Mouse (Mus musculus) T-cell, adult 2 months (primary cell): ENCODE measurements at regions not wholly inside any gene's neighbourhood (a gene's known extent, or its start where the extent isn't known, plus 50 kb on each side); places are given as distances from the start of the nearest gene placed in this dataset.

Experiments used
- DNase-seq: peaks from one replicate; pipeline ENCODE4 v3.0.0; 2022; ENCODE audit warnings: low spot score

- no peak for DNase-seq
These were observed 157.0 kb downstream of the Cyp26b1 start for GRCm38 (mm10) chr6:84436716-84437115.

GRCm38 (mm10) chr6:84434532-84434931 is 159.2 kb downstream of the Cyp26b1 start:
- no peak for DNase-seq

GRCm38 (mm10) chr6:84431622-84431955 is 162.1 kb downstream of the Cyp26b1 start:
- DNase-seq, result no peak

DNA sequence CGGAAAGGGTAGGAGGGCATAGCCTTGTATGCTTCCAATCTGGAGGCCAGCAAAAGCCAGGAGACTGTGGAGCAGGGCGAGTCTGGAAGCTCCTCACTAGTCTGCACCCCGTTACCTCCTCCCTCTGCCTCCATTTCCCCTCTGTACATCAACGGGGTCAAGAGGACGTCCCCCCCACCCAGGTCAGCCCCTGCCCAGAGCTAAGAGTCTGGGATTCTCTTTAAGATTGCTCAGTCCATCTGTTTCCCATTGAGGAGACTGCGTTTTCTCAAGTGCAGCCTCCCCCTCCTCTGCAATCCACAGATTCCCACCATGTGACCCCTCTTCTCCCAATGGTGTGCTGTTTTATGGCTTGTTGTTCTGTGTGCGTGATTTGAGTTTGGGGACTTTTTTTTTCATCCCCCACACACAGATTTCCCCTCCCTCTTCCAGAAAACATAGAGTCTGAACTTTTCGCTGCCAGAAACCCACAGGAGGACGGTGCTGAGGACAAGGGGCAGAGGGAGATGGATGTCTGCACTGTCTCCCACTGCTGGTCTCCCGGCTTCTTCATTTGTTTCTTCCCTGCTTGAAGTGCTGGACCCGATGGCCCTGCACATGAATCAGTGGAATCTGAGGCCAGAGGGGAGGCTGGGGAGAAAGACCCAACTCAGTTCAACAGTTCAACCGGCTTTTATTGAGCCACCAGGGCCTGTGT is 162.6 kb downstream of the Cyp26b1 start:
- no peak for DNase-seq

- DNase-seq, result no peak
These were observed 163.6 kb downstream of the Cyp26b1 start for GRCm38 (mm10) chr6:84430146-84430545.

GRCm38 (mm10) chr6:84429247-84429646 is 164.5 kb downstream of the Cyp26b1 start:
- DNase-seq, result no peak

DNA sequence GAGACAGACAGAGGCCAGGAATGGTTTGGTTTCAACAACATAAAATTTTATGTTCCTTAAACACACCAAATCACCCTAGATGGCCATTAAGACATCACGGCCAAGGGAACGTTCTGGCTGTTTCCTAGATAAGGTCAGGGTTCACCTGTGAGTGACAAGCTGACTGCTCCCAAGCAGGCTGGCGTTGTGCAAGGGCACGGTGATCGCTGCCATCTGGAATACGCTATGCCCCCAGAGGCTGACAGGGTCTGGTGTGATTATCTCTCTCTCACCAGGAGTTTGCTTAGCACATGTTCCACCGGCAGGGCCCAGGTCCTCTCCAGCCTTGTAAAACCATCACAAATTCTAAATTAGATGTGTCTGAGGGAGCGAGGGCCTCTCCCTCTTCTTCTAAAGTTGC is 167.0 kb downstream of the Cyp26b1 start:
- no peak for DNase-seq

DNA sequence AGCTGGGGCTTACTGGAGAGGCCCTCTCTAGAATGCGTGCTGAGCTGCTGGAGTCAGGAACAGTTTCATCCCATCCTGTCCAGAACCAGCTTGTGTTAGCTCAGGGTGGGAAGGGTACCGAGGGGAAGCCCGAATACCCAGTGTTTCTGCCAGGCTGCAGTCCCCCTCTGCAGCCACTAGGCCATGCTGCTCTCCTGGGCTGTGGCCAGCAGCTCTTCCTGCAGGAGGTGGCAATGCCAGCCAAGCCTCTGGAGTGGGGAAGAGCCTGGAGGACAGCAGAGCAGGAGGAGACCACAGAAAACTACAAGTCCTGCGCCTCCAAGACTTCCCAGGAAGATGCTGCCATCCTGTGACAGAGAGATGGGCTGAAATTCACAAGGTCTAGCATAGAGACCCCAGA is 167.9 kb downstream of the Cyp26b1 start:
- no peak for DNase-seq

- no peak for DNase-seq
These were observed 170.8 kb downstream of the Cyp26b1 start for GRCm38 (mm10) chr6:84422946-84423345.

DNA sequence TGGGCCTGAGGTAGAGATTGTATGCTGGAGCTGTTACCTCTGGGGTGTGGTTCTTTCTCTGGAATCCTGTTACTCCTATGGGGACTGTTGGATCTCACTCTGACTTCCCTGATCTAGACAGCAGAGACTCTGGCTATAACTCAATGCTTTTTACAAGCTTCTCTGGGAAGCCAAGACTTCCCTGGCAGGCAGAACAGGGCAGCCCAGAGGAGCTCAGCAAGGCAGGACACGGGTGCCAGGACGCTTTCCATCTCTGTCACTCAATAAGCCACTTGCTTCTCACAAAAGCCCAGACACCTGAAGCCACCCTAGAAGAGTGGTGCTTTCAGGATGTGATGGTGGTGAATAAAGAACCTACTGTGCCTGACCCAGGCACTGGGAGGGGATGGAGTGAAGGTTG is 174.0 kb downstream of the Cyp26b1 start:
- DNase-seq, result no peak

DNA sequence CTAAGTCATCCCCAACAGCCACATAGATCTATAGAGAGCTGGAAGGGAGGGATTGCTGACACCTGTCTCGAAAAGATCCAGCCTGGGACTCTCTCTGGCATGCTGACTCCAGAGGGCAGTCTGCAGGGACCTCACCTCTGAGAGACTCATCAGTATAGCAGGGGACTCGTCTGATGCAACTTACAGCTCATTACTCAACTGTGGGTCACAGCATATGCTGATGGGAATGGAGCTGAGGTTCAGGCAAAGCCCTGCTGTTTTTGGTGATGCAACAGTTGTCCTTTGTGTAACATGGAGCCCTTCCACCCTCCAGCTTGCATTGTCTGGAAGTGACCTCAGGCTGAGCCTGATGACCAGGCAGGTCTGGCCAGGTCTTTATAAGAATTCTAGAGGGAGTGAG is 174.4 kb downstream of the Cyp26b1 start:
- no peak for DNase-seq

- no peak for DNase-seq
These were observed 176.6 kb downstream of the Cyp26b1 start for GRCm38 (mm10) chr6:84416992-84417636.

DNA sequence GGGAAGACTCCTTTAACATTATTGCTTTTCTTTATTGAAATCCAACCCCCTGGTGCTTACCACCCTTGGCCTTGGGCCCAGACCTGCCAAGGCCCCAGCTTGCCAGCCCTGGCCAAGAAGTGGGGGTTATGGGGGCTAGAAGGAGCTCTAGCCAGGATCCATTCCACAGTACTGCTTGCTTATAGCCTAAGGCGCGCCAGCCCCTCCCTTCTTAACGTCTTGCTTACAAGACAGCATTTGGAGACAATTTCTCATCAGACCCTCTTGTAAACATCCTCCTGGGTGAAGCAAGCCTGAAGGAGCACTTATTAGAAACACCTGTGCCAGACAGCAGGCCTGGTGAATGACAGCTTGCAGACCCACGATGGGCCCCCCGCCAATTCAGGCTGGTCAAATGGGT is 179.3 kb downstream of the Cyp26b1 start:
- no peak for DNase-seq

GRCm38 (mm10) chr6:84409863-84410513 is 183.7 kb downstream of the Cyp26b1 start:
- DNase-seq, result no peak

GRCm38 (mm10) chr6:84408513-84408912 is 185.2 kb downstream of the Cyp26b1 start:
- DNase-seq, result no peak

DNA sequence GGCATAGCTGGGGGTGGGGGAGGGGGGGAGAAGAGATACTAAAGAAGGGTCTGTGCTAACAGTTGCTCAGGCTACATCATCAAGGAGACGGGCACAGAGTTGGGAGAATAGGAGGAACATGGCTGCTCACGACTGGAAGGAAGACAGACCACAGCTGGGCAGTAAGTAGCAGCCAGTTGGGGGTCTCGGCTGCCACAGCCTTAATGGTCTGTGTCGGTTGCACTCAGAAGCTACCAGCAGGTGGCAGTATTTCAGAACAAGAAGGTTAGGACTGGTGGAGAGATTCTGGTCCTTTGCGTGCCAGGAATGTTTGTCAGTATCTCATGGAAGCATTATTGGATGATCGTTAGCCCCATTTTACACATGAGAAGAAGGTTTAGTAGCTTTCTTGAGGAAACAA is 185.9 kb downstream of the Cyp26b1 start:
- DNase-seq, result peak; percentile 5

- DNase-seq, result no peak
These were observed 189.0 kb downstream of the Cyp26b1 start for GRCm38 (mm10) chr6:84404695-84405094.

GRCm38 (mm10) chr6:84402431-84402830 is 191.3 kb downstream of the Cyp26b1 start:
- no peak for DNase-seq

GRCm38 (mm10) chr6:84394496-84395090 is 199.1 kb downstream of the Cyp26b1 start:
- no peak for DNase-seq

GRCm38 (mm10) chr6:84393519-84394231 is 200.0 kb downstream of the Cyp26b1 start:
- no peak for DNase-seq

DNA sequence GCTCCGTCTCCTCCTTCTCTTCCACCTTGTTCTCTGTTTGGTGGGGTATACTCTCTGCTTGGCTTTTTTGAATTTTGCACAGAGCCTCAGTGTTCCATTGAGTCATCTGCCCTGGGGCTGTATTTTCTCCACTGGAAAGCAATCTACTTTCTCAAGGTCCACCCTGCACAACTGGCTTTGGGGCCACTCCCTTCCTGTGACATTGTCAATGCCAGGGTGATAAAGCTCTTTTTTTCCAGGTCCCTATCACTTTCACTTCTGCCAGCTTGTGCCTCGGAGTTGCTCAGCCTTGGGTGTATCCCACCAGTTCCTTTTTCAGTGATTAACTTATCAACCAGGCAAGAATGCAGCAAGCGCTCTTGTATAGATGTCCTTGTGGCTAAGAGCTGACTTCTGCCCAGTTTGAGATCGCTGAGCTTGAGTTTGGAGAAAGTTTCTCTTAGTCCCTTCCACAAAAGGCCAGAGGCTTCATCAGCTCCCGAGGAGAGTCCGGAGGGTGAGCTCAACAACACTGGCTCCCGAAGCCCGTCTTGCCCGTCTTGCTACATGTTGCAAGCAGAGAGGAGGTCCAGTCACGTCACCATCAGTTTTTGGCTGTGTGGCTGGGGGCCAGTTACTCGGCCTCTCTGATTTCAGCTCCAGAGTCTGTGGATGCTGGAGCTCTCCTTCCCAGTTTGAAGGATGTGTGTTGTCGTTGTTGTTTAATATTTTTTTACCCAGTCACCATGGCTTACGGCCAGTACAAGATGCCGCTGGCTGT is 200.8 kb downstream of the Cyp26b1 start:
- DNase-seq, result no peak

- DNase-seq, result no peak
These were observed 202.7 kb downstream of the Cyp26b1 start for GRCm38 (mm10) chr6:84391016-84391415.
